Mouse (Mus musculus): ENCODE measurements around the gene Sin3b.

DNA sequence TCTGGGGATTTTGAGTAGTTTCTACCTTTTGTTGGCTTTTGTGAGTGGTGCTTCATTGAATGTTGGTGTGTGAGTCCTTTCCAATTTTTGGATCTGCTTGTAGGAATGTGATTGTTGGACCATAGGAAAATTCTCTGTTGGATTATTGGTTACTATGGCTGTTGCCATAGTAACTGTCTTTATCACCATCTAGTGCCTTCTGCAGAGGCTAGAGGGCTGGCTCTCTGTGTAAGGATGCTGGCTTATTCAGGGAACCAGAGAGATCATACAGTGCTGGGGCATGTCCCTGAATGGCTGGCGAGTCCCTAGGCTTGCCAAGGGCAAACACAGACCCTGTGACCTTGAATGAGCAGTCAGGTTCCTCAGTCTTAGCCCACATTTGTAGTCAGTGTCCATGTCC lies 5.6 kb downstream of the Sin3b start:
- no peak for TF ChIP-seq CTCF (conservative IDR thresholded peaks at IDR 0.05; ENCODE audit: low read length)
- TF ChIP-seq POU5F1 (IDR thresholded peaks at IDR 0.05; ENCODE audit: borderline replicate concordance, low read length): no peak
- no peak for TF ChIP-seq NANOG (IDR thresholded peaks at IDR 0.05; ENCODE audit: borderline replicate concordance, low read length)
